Mouse (Mus musculus) urinary bladder, postnatal 0 days (tissue): ENCODE data around the gene Mindy3. TPM values are rescaled to one million over a fixed set of nuclear protein-coding genes. Genes with fewer than 3 reads are reported as not detected.

Experiments
- polyA plus RNA-seq: library from polyadenylated mRNA; unstranded; fragments of >200 nt; fragmentation: Nextera tagmentation; extraction: Ambion mirVana; gene quantifications from 2 replicates; pipeline ENCODE4 v1.2.1, GENCODE M21; 2015

Gene Mindy3
- polyA plus RNA-seq, result 28.6 and 32.2 TPM in 2 replicates

DNA sequence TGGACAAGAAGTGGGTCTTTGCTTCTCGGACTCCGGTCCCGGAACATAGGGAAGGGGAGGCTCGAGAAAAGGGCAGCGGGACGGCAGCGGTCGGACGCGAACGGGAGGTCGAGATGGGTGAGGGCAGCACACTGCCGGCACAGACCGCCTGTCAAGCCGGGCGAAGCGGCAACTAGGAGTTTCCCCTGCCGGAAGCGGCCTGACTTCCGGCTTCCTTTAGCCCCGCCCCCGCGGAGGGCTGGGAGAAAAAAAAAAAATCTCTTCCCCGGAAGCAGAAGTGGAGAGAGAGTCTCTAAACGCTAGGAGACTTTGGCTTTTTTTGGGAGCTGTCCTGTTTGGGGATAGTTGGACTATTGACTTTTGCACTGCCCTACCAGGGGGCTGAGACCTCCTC, at the start of gene Mindy3:
Gene Mindy3 (minus strand): TSS at position 209 of the 394 bp plus-strand sequence.

GRCm38 (mm10) chr2:12301431-12302170, 117.7 kb downstream of the Mindy3 start, which contains the start of gene Itga8:
Itga8 (minus strand) TSS chr2:12301922.

Other genes starting within 250 kb of the Mindy3 start
- gene Itga8, start 117.5 kb downstream of the Mindy3 start, polyA plus RNA-seq, result 8.8 and 10.3 TPM in 2 replicates